Mouse (Mus musculus) MEL (cell line): ENCODE measurements around the gene Tmem203. TPM values are rescaled to one million over a fixed set of nuclear protein-coding genes. Genes with fewer than 3 reads are reported as not detected.

Experiments
- DNase-seq: peaks from one replicate; pipeline ENCODE4 v3.0.0; 2011; ENCODE audit warnings: low read depth, low spot score
- H3K27ac ChIP-seq: 2 replicates; pipeline ENCODE4 v1.5.1; 2012; ENCODE audit warnings: low read depth, mild to moderate bottlenecking, control low read depth, low read length, moderate library complexity; ENCODE audit not compliant: control insufficient read depth
- H3K27me3 ChIP-seq, 2 experiments: fragments of 150-350 bp in 1 of 2; sonication (generic) in 1 of 2; 2 replicates each; pipeline ENCODE4 v1.6.1; 2012; ENCODE audit warnings: low read length in 2 of 2, mild to moderate bottlenecking in 2 of 2, improper control_type of control experiment in 1 of 2, moderate library complexity in 1 of 2; ENCODE audit not compliant: insufficient read depth in 2 of 2, control insufficient read depth in 1 of 2
- H3K36me3 ChIP-seq, 2 experiments: 2 replicates each; pipeline ENCODE4 v1.6.1; 2012 to 2014; ENCODE audit warnings: low read length in 2 of 2, improper control_type of control experiment in 1 of 2, inconsistent platforms in 1 of 2, mild to moderate bottlenecking in 1 of 2; ENCODE audit not compliant: insufficient read depth in 2 of 2, control insufficient read depth in 1 of 2
- H3K4me1 ChIP-seq, 2 experiments: fragments of 150-350 bp in 1 of 2; sonication (generic) in 1 of 2; 2 replicates each; pipeline ENCODE4 v1.6.1; 2012; ENCODE audit warnings: low read length in 2 of 2, improper control_type of control experiment in 1 of 2, mild to moderate bottlenecking in 1 of 2; ENCODE audit not compliant: insufficient read depth in 2 of 2, control insufficient read depth in 1 of 2
- H3K4me3 ChIP-seq, 2 experiments: fragments of 150-350 bp in 1 of 2; sonication (generic) in 1 of 2; 2 replicates each; pipeline ENCODE4 v1.5.1; 2012; ENCODE audit warnings: low read depth in 2 of 2, low read length in 2 of 2, mild to moderate bottlenecking in 2 of 2, moderate library complexity in 2 of 2, control low read depth in 1 of 2, improper control_type of control experiment in 1 of 2; ENCODE audit not compliant: control insufficient read depth in 1 of 2, insufficient read depth in 1 of 2
- H3K79me2 ChIP-seq: 2 replicates; pipeline ENCODE4 v1.6.1; 2012; ENCODE audit warnings: mild to moderate bottlenecking, low read length, moderate library complexity; ENCODE audit not compliant: control insufficient read depth, poor library complexity, insufficient read depth
- H3K9ac ChIP-seq: 2 replicates; pipeline ENCODE4 v1.6.1; 2012; ENCODE audit warnings: low read depth, mild to moderate bottlenecking, control low read depth, low read length, moderate library complexity; ENCODE audit not compliant: control insufficient read depth, poor library complexity, severe bottlenecking
- H3K9me3 ChIP-seq: fragments of 150-350 bp; sonication (generic); replicated peaks from 2 replicates; pipeline ENCODE4 v1.6.1; 2012; ENCODE audit warnings: mild to moderate bottlenecking, low read length, improper control_type of control experiment, moderate library complexity; ENCODE audit not compliant: insufficient read depth
- BHLHE40 ChIP-seq: IDR thresholded peaks from 2 replicates; pipeline ENCODE4 v1.6.1; 2012; ENCODE audit warnings: low read depth, mild to moderate bottlenecking, inconsistent platforms, low read length, improper control_type of control experiment, borderline replicate concordance
- CTCF ChIP-seq, 3 experiments: IDR thresholded peaks in 2 of 3; conservative IDR thresholded peaks in 1 of 3; 2 replicates each; pipeline ENCODE4 v1.5.1; 2011 to 2012; ENCODE audit warnings: low read length in 3 of 3, low read depth in 2 of 3, mild to moderate bottlenecking in 2 of 3, improper control_type of control experiment in 1 of 3, inconsistent platforms in 1 of 3, mixed read lengths in 1 of 3, moderate library complexity in 1 of 3; ENCODE audit not compliant: control insufficient read depth in 1 of 3, insufficient read depth in 1 of 3, poor library complexity in 1 of 3, severe bottlenecking in 1 of 3
- ELF1 ChIP-seq: IDR thresholded peaks from 2 replicates; pipeline ENCODE4 v1.6.1; 2014; ENCODE audit warnings: low read depth, mild to moderate bottlenecking, inconsistent platforms, low read length, improper control_type of control experiment, moderate library complexity
- EP300 ChIP-seq, 2 experiments: IDR thresholded peaks; 2 replicates each; pipeline ENCODE4 v1.6.1; 2011; ENCODE audit warnings: improper control_type of control experiment in 2 of 2, low read length in 2 of 2, low read depth in 1 of 2, mild to moderate bottlenecking in 1 of 2
- ETS1 ChIP-seq: IDR thresholded peaks from 2 replicates; pipeline ENCODE4 v1.6.1; 2012; ENCODE audit warnings: low read depth, mild to moderate bottlenecking, inconsistent platforms, low read length, improper control_type of control experiment, moderate library complexity
- GATA1 ChIP-seq: IDR thresholded peaks from 2 replicates; pipeline ENCODE4 v1.6.1; 2011; ENCODE audit warnings: low read depth, low read length, improper control_type of control experiment
- HCFC1 ChIP-seq: IDR thresholded peaks from 2 replicates; pipeline ENCODE4 v1.6.1; 2012; ENCODE audit warnings: low read depth, mild to moderate bottlenecking, inconsistent platforms, low read length, improper control_type of control experiment, moderate library complexity
- MAX ChIP-seq: IDR thresholded peaks from 2 replicates; pipeline ENCODE4 v1.6.1; 2011; ENCODE audit warnings: low read length, improper control_type of control experiment
- MAZ ChIP-seq: IDR thresholded peaks from 2 replicates; pipeline ENCODE4 v1.6.1; 2012; ENCODE audit warnings: low read depth, mild to moderate bottlenecking, inconsistent platforms, low read length, improper control_type of control experiment
- MEF2A ChIP-seq: IDR thresholded peaks from 2 replicates; pipeline ENCODE4 v1.6.1; 2014; ENCODE audit warnings: low read depth, mild to moderate bottlenecking, inconsistent platforms, low read length, improper control_type of control experiment; ENCODE audit not compliant: poor library complexity, insufficient replicate concordance, severe bottlenecking; ENCODE audit errors: extremely low read depth
- MXI1 ChIP-seq: IDR thresholded peaks from 2 replicates; pipeline ENCODE4 v1.6.1; 2011; ENCODE audit warnings: mild to moderate bottlenecking, low read depth, low read length, improper control_type of control experiment
- MYB ChIP-seq: IDR thresholded peaks from 2 replicates; pipeline ENCODE4 v1.6.1; 2011; ENCODE audit warnings: mild to moderate bottlenecking, low read depth, low read length, improper control_type of control experiment
- MYC ChIP-seq: IDR thresholded peaks from 2 replicates; pipeline ENCODE4 v1.6.1; 2011; ENCODE audit warnings: low read depth, mild to moderate bottlenecking, low read length, improper control_type of control experiment, moderate library complexity
- NELFE ChIP-seq: IDR thresholded peaks from 2 replicates; pipeline ENCODE4 v1.6.1; 2011; ENCODE audit warnings: low read depth, low read length, improper control_type of control experiment
- NRF1 ChIP-seq: IDR thresholded peaks from 2 replicates; pipeline ENCODE4 v1.6.1; 2014; ENCODE audit warnings: low read depth, mild to moderate bottlenecking, inconsistent platforms, low read length, improper control_type of control experiment, moderate library complexity; ENCODE audit not compliant: poor library complexity, insufficient read depth, severe bottlenecking
- RCOR1 ChIP-seq: IDR thresholded peaks from 2 replicates; pipeline ENCODE4 v1.6.1; 2012; ENCODE audit warnings: low read depth, mild to moderate bottlenecking, inconsistent platforms, low read length, improper control_type of control experiment
- SIN3A ChIP-seq: IDR thresholded peaks from 2 replicates; pipeline ENCODE4 v1.6.1; 2012; ENCODE audit warnings: low read length, improper control_type of control experiment, inconsistent platforms
- SMC3 ChIP-seq: IDR thresholded peaks from 2 replicates; pipeline ENCODE4 v1.6.1; 2011; ENCODE audit warnings: low read depth, low read length, improper control_type of control experiment
- TAL1 ChIP-seq: IDR thresholded peaks from 2 replicates; pipeline ENCODE4 v1.6.1; 2012; ENCODE audit warnings: mild to moderate bottlenecking, inconsistent platforms, low read length, moderate library complexity, mixed read lengths
- TBP ChIP-seq: IDR thresholded peaks from 2 replicates; pipeline ENCODE4 v1.8.0; 2011; ENCODE audit warnings: low read depth, low read length, improper control_type of control experiment
- TCF12 ChIP-seq: IDR thresholded peaks from 2 replicates; pipeline ENCODE4 v1.6.1; 2014; ENCODE audit warnings: low read depth, mild to moderate bottlenecking, inconsistent platforms, low read length, improper control_type of control experiment, moderate library complexity
- UBTF ChIP-seq: IDR thresholded peaks from 2 replicates; pipeline ENCODE4 v1.6.1; 2012; ENCODE audit warnings: low read depth, mild to moderate bottlenecking, inconsistent platforms, low read length, improper control_type of control experiment, moderate library complexity, borderline replicate concordance; ENCODE audit not compliant: insufficient read depth
- USF1 ChIP-seq: IDR thresholded peaks from 2 replicates; pipeline ENCODE4 v1.6.1; 2014; ENCODE audit warnings: low read depth, mild to moderate bottlenecking, inconsistent platforms, low read length, improper control_type of control experiment, moderate library complexity
- USF2 ChIP-seq, 2 experiments: IDR thresholded peaks; 2 replicates each; pipeline ENCODE4 v1.6.1; 2011 to 2012; ENCODE audit warnings: improper control_type of control experiment in 2 of 2, low read length in 2 of 2, borderline replicate concordance in 1 of 2, inconsistent platforms in 1 of 2, low read depth in 1 of 2, mild to moderate bottlenecking in 1 of 2; ENCODE audit not compliant: insufficient read depth in 1 of 2
- ZC3H11A ChIP-seq: IDR thresholded peaks from 2 replicates; pipeline ENCODE4 v1.6.1; 2012; ENCODE audit warnings: low read depth, mild to moderate bottlenecking, inconsistent platforms, low read length, improper control_type of control experiment
- ZKSCAN1 ChIP-seq: IDR thresholded peaks from 2 replicates; pipeline ENCODE4 v1.6.1; 2012; ENCODE audit warnings: low read depth, mild to moderate bottlenecking, inconsistent platforms, low read length, improper control_type of control experiment, moderate library complexity
- ZMIZ1 ChIP-seq: IDR thresholded peaks from 2 replicates; pipeline ENCODE4 v1.6.1; 2012; ENCODE audit warnings: low read depth, mild to moderate bottlenecking, inconsistent platforms, low read length, improper control_type of control experiment, moderate library complexity
- ZNF384 ChIP-seq: IDR thresholded peaks from 2 replicates; pipeline ENCODE4 v1.6.1; 2012; ENCODE audit warnings: low read depth, mild to moderate bottlenecking, inconsistent platforms, low read length, improper control_type of control experiment
- polyA plus RNA-seq, 2 experiments: library from polyadenylated mRNA; stranded (reverse) in 1 of 2; unstranded in 1 of 2; fragments of >175 nt in 1 of 2; fragments of >200 nt in 1 of 2; gene quantifications; 2 replicates each; pipeline versions ENCODE4 v1.2.1 to v1.2.4; 2012; ENCODE audit warnings: low replicate concordance in 2 of 2, low read depth in 1 of 2; ENCODE audit not compliant: insufficient read length in 2 of 2, insufficient read depth in 1 of 2, missing spikeins in 1 of 2
- total RNA-seq: library from RNA; depleted of rRNA; stranded (reverse); fragments of 300-350 nt; gene quantifications from 2 replicates; pipeline ENCODE4 v1.2.3, GENCODE M21; 2012

Tmem203 gene
- total and polyA plus RNA-seq, 3 experiments: 8.4 to 17.0 TPM; not detected in 1

GRCm38 (mm10) chr2:25267746-25268309 lies 12.6 kb downstream of the Tmem203 start:
- Histone ChIP-seq H3K9ac (no peak overlapping the region; the same call in 1 of the 2 replicates), H3K9me3 (no peaks in the 10 kb centered on the region), H3K4me3 (no peak overlapping the region), H3K27me3 (no peaks in the 10 kb centered on the region), H3K36me3 (peaks cover 0 to 41% of the 10 kb centered on the region in 2 experiments; a peak in 3 of 4 replicates), H3K79me2 (peaks cover 72% of the 10 kb centered on the region), H3K27ac (peak overlapping the region; percentile 29), H3K4me1 (peaks cover 10 to 53% of the 10 kb centered on the region in 2 experiments)
- no peak for DNase-seq
- TF ChIP-seq TCF12 (no peak), ETS1 (peak; percentile 53; the same call in 1 of the 2 replicates)

- Histone ChIP-seq H3K4me1 (peaks cover 5 to 26% of the 10 kb centered on the region in 2 experiments), H3K9ac (peak within 1 kb of the TSS; percentile 84), H3K79me2 (peaks cover 36% of the 10 kb centered on the region), H3K9me3 (no peaks in the 10 kb centered on the region), H3K27me3 (no peaks in the 10 kb centered on the region), H3K36me3 (peaks cover 1 to 26% of the 10 kb centered on the region in 2 experiments), H3K27ac (peak within 1 kb of the TSS; percentile 60), H3K4me3 (peak within 1 kb of the TSS; percentile 76 to 87)
- peak; percentile 98 for DNase-seq
- TF ChIP-seq MYC: no peak
- TF ChIP-seq TCF12: peak; percentile 59
- TF ChIP-seq MYB: peak; percentile 63
- TF ChIP-seq SMC3: no peak
- no peak for TF ChIP-seq BHLHE40
- TF ChIP-seq TAL1: no peak
- no peak for TF ChIP-seq ZKSCAN1
- TF ChIP-seq ZC3H11A: 0 out of 2 replicates have a peak, but pooled peaks have one; percentile 8
- no peak for TF ChIP-seq ZNF384
- TF ChIP-seq EP300 (IDR thresholded peaks at IDR 0.05; ENCODE audit: low read depth in 1 of 2, low read length in 2 of 2): 0 out of 4 replicates have a peak, but pooled peaks of 1 of the 2 experiments have one; percentile 8
- no peak for TF ChIP-seq TBP
- TF ChIP-seq GATA1: no peak
- no peak for TF ChIP-seq UBTF
- peak; percentile 87 for TF ChIP-seq NRF1
- peak in 2 of 3 experiments; percentile 21 to 24; a peak in 3 of 6 replicates for TF ChIP-seq CTCF (IDR thresholded peaks at IDR 0.05 in 2 of 3, conservative IDR thresholded peaks at IDR 0.05 in 1 of 3; ENCODE audit: control insufficient read depth in 1 of 3, insufficient read depth in 1 of 3, low read depth in 2 of 3, low read length in 3 of 3, poor library complexity in 1 of 3, severe bottlenecking in 1 of 3)
- no peak for TF ChIP-seq MEF2A
- peak; percentile 79 for TF ChIP-seq ELF1
- TF ChIP-seq MXI1: peak; percentile 82
- TF ChIP-seq MAX: peak; percentile 63
- peak; percentile 65; the same call in 1 of the 2 replicates for TF ChIP-seq ZMIZ1
- TF ChIP-seq USF1: 0 out of 2 replicates have a peak, but pooled peaks have one; percentile 25
- peak; percentile 93 for TF ChIP-seq HCFC1
- TF ChIP-seq RCOR1: no peak
- TF ChIP-seq ETS1: peak; percentile 59; the same call in 1 of the 2 replicates
- no peak for TF ChIP-seq USF2 (IDR thresholded peaks at IDR 0.05; ENCODE audit: borderline replicate concordance in 1 of 2, insufficient read depth in 1 of 2, low read depth in 1 of 2, low read length in 2 of 2)
- peak; percentile 85 for TF ChIP-seq NELFE
- peak; percentile 97 for TF ChIP-seq SIN3A
- no peak for TF ChIP-seq MAZ
These were observed 16.7 kb downstream of the Tmem203 start, which contains the start of the genes Ssna1 and Anapc2 for GRCm38 (mm10) chr2:25271827-25272511. TSS of gene Ssna1 (minus strand) at chr2:25272438. TSS of gene Anapc2 (plus strand) at chr2:25272478.
